Mouse (Mus musculus): Measurements from ENCODE around the gene 4833420G17Rik. TPM values are rescaled to one million over a fixed set of nuclear protein-coding genes. Genes with fewer than 3 reads are reported as not detected.

Gene 4833420G17Rik
- total and polyA plus RNA-seq, 3 experiments = 26.0 to 39.1 (median 35.9) TPM

DNA sequence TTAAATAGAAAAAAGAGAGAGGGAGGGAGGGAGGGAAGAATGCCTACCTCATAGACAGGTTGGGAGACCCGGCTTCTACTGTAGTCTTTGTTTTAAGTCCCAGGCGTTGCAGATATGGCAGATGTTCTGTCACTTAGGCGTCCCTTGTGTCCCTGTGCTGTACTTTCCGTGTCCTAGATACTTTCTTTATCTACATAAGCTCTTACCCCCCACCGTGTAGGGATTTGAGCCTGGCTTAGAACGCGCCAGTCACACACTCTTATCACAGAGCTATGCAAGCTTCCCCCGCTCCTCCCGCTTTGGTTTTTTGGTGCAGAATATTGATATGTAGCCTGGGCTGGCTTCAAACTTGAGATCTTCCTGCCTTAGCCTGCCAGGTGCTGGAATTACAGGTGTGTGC is 14.1 kb downstream of the 4833420G17Rik start:
- Histone ChIP-seq H3K27ac (ENCODE audit: insufficient read depth, low read depth) (no peak overlapping the region), H3K9ac (ENCODE audit: insufficient read depth, low read depth) (no peak overlapping the region), H3K9me3 (replicated peaks; ENCODE audit: low read length) (no peaks in the 10 kb centered on the region), H3K27me3 (replicated peaks) (no peaks in the 10 kb centered on the region), H3K4me2 (ENCODE audit: insufficient read depth, low read depth, poor library complexity, severe bottlenecking) (no peak overlapping the region), H3K36me3 (replicated peaks in 1 of 2; ENCODE audit: control insufficient read depth in 1 of 2, insufficient read depth in 1 of 2, low read length in 1 of 2) (peaks cover 36 to 82% of the 10 kb centered on the region in 2 experiments), H3K4me3 (replicated peaks in 1 of 3; ENCODE audit: low read depth in 2 of 3, low read length in 2 of 3, poor library complexity in 1 of 3) (no peak overlapping the region), H3K4me1 (ENCODE audit: control insufficient read depth in 1 of 2, insufficient read depth in 2 of 2) (no peaks in the 10 kb centered on the region), H3K79me2 (replicated peaks; ENCODE audit: control insufficient read depth, extremely low read depth, insufficient read depth, poor library complexity, severe bottlenecking) (no peaks in the 10 kb centered on the region)
- in situ Hi-C loops (cut with MboI; ENCODE audit: low pct_ligation_motif_present, low pct_unique_long_range_greater_than_20kb, low sequenced_read_pairs) = no loop called here
- no peak for DNase-seq (ENCODE audit: extremely low read depth)
- TF ChIP-seq KAT2A (IDR thresholded peaks at IDR 0.05; ENCODE audit: insufficient replicate concordance, low read length) (no peak), MAFK (IDR thresholded peaks at IDR 0.05; ENCODE audit: insufficient replicate concordance, low read length) (no peak), E2F4 (IDR thresholded peaks at IDR 0.05; ENCODE audit: insufficient replicate concordance, low read depth, low read length) (no peak), EP300 (IDR thresholded peaks at IDR 0.05; ENCODE audit: low read length) (no peak), MXI1 (IDR thresholded peaks at IDR 0.05; ENCODE audit: low read depth, low read length) (no peak), ETS1 (conservative IDR thresholded peaks at IDR 0.05; ENCODE audit: low read depth, low read length) (no peak), POLR2A (IDR thresholded peaks at IDR 0.05; ENCODE audit: low read depth, low read length) (no peak), RAD21 (IDR thresholded peaks at IDR 0.05; ENCODE audit: low read depth, low read length) (no peak), MEF2A (IDR thresholded peaks at IDR 0.05; ENCODE audit: borderline replicate concordance, low read depth, low read length) (no peak), USF2 (conservative IDR thresholded peaks at IDR 0.05; ENCODE audit: low read depth, low read length) (no peak), CHD1 (IDR thresholded peaks at IDR 0.05; ENCODE audit: low read depth, low read length) (no peak), ZC3H11A (IDR thresholded peaks at IDR 0.05; ENCODE audit: low read depth, low read length) (no peak), IRF4 (IDR thresholded peaks at IDR 0.05; ENCODE audit: low read depth, low read length) (no peak), RCOR1 (conservative IDR thresholded peaks at IDR 0.05; ENCODE audit: low read depth, low read length) (no peak)
- dilution Hi-C loops (cut with MboI; ENCODE audit: extremely low pct_ligation_motif_present, extremely low pct_unique_long_range_greater_than_20kb, low sequenced_read_pairs) = no loop called here

DNA sequence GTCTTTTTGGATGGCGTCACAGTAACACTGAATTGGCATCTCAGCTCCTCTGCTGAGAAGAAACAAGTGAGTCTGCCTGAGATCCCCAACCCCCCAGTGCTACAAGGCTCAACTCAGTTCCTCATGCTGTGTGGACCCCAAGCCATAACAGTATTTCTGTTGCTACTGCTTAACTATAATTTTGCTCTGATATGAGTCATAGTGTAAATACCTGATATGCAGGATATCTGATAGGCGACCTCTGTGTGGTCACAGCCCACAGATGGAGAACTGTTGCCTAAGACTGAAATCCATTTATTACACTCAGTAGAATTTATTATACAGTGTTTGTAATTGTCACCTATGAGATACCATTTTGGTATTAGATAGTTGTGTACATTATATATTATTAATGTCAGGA is 15.2 kb downstream of the 4833420G17Rik start:
- no peak for DNase-seq (ENCODE audit: extremely low read depth)
- peaks cover 35 to 75% of the 10 kb centered on the region in 2 experiments for H3K36me3 ChIP-seq (replicated peaks in 1 of 2; ENCODE audit: control insufficient read depth in 1 of 2, insufficient read depth in 1 of 2, low read length in 1 of 2)
- H3K4me2 ChIP-seq (ENCODE audit: insufficient read depth, low read depth, poor library complexity, severe bottlenecking) = no peak overlapping the region
- no peaks in the 10 kb centered on the region for H3K27me3 ChIP-seq (replicated peaks)
- H3K9me3 ChIP-seq (replicated peaks; ENCODE audit: low read length) = no peaks in the 10 kb centered on the region
- in situ Hi-C loops (cut with MboI; ENCODE audit: low pct_ligation_motif_present, low pct_unique_long_range_greater_than_20kb, low sequenced_read_pairs) = no loop called here
- H3K9ac ChIP-seq (ENCODE audit: insufficient read depth, low read depth) = no peak overlapping the region
- no peaks in the 10 kb centered on the region for H3K79me2 ChIP-seq (replicated peaks; ENCODE audit: control insufficient read depth, extremely low read depth, insufficient read depth, poor library complexity, severe bottlenecking)
- no peak overlapping the region for H3K27ac ChIP-seq (ENCODE audit: insufficient read depth, low read depth)
- H3K4me1 ChIP-seq (ENCODE audit: control insufficient read depth in 1 of 2, insufficient read depth in 2 of 2) = no peaks in the 10 kb centered on the region
- no peak for TF ChIP-seq NELFE (IDR thresholded peaks at IDR 0.05; ENCODE audit: low read depth, low read length)
- TF ChIP-seq MEF2A (IDR thresholded peaks at IDR 0.05; ENCODE audit: borderline replicate concordance, low read depth, low read length) = no peak
- no peak for TF ChIP-seq SIN3A (IDR thresholded peaks at IDR 0.05; ENCODE audit: low read length)
- TF ChIP-seq TBP (conservative IDR thresholded peaks at IDR 0.05; ENCODE audit: low read depth, low read length) = no peak
- no peak for TF ChIP-seq MAX (IDR thresholded peaks at IDR 0.05; ENCODE audit: low read length)
- TF ChIP-seq TCF12 (IDR thresholded peaks at IDR 0.05; ENCODE audit: low read depth, low read length) = no peak
- no peak for TF ChIP-seq RAD21 (IDR thresholded peaks at IDR 0.05; ENCODE audit: low read depth, low read length)
- TF ChIP-seq KAT2A (IDR thresholded peaks at IDR 0.05; ENCODE audit: insufficient replicate concordance, low read length) = no peak
- TF ChIP-seq JUN (IDR thresholded peaks at IDR 0.05; ENCODE audit: insufficient read depth, low read depth, low read length) = no peak
- TF ChIP-seq IRF4 (IDR thresholded peaks at IDR 0.05; ENCODE audit: low read depth, low read length) = no peak
- TF ChIP-seq JUND (conservative IDR thresholded peaks at IDR 0.05; ENCODE audit: low read depth, low read length) = no peak
- H3K4me3 ChIP-seq (replicated peaks in 1 of 3; ENCODE audit: low read depth in 2 of 3, low read length in 2 of 3, poor library complexity in 1 of 3) = no peak overlapping the region
- dilution Hi-C loops (cut with MboI; ENCODE audit: extremely low pct_ligation_motif_present, extremely low pct_unique_long_range_greater_than_20kb, low sequenced_read_pairs) = no loop called here
